Mouse (Mus musculus) layer of hippocampus, adult 2 months (tissue): ENCODE results near the gene Acbd6. TPM values are rescaled to one million over a fixed set of nuclear protein-coding genes. Genes with fewer than 3 reads are reported as not detected.

Experiments
- DNase-seq, 2 experiments: peaks; one replicate each; pipeline ENCODE4 v3.0.0; 2022; ENCODE audit warnings: low spot score in 2 of 2
- H3K27ac ChIP-seq: fragments of 200-600 bp; 2 replicates; pipeline ENCODE4 v1.8.1; 2022
- H3K4me3 ChIP-seq: fragments of 200-600 bp; 2 replicates; pipeline ENCODE4 v1.8.1; 2022; ENCODE audit warnings: mild to moderate bottlenecking
- CTCF ChIP-seq: fragments of 200-600 bp; conservative IDR thresholded peaks from 2 replicates; pipeline ENCODE4 v1.8.1; 2022; ENCODE audit warnings: antibody characterized with exemption, mild to moderate bottlenecking, moderate library complexity
- long read RNA-seq, 2 experiments: library from polyadenylated mRNA; stranded (forward); transcript quantifications; one replicate each; pipeline ENCODE4 v2.0.0; 2021; ENCODE audit warnings: borderline mapping rate in 2 of 2
- total RNA-seq, 2 experiments: library from RNA; stranded (reverse); gene quantifications; 2 replicates each; pipeline ENCODE4 v1.2.3; 2021

Gene Acbd6
- 10 to 100 TPM; 88.1 to 90.1 TPM for total RNA-seq
- long read RNA-seq, experiment 1, full-length matches to known transcripts: 32 of 44 reads
- long read RNA-seq, experiment 1, partial matches to known transcripts: 1 of 44 reads
- long read RNA-seq, experiment 1, other reads (novel, unspliced or antisense): 11 of 44 reads
- long read RNA-seq, experiment 2, full-length matches to known transcripts: 56 of 63 reads
- long read RNA-seq, experiment 2, partial matches to known transcripts: 2 of 63 reads
- long read RNA-seq, experiment 2, other reads (novel, unspliced or antisense): 5 of 63 reads

GRCm38 (mm10) chr1:155558012-155558842, at the start of gene Acbd6:
Gene Acbd6, plus strand, starts transcription at chr1:155558120.
- TF ChIP-seq CTCF: no peak
- peak; percentile 84 to 86 for DNase-seq
- Histone ChIP-seq H3K4me3 (peak within 1 kb of the TSS; percentile 94), H3K27ac (peak within 1 kb of the TSS; percentile 85)

DNA sequence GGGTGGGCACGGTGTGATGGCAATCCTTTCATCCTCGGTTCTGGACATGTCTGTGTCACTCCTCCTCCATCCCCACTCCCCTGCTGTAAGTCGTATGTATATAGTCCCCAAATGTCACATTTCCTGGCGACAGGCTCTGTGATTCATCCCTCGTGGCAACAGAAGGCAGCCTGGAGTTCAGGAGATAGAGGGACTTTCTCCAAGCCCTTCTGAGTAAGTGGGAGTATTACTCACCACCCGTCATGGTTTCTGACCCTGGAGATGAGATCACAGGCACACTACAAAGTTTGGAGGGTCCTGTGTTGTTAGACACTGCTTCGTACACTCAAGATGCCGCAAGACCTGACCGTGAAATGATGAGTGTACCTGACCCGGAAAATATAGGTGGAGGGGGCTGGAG, 47.7 kb upstream of the Acbd6 start:
- no peak for DNase-seq
- TF ChIP-seq CTCF: no peak
- no peak overlapping the region for H3K27ac ChIP-seq

DNA sequence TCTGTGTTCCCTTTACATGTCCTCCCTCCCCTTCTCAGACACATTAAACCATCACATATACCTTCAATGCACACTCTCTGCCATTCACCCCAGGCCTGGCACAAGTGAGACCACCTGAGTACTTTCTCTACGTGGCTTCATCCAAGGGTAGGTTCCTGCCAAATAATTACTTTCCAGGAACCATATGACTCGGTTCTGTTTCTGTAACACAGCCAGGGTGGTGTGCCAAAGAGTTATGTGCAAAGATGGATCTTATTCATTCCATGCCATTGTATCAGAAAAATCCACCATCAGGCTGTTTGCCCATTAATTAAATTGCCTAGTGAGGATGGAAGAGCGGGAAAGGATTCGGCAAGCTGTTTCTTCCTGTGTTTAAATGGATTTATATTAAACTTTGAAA, 42.1 kb upstream of the Acbd6 start:
- peak in 1 of 2 experiments; percentile 9 for DNase-seq
- no peak overlapping the region for H3K4me3 ChIP-seq
- H3K27ac ChIP-seq: no peak overlapping the region
- no peak for TF ChIP-seq CTCF

More for the DNA sequence above, 47.7 kb upstream of the Acbd6 start:
- no peak overlapping the region for H3K4me3 ChIP-seq

DNA sequence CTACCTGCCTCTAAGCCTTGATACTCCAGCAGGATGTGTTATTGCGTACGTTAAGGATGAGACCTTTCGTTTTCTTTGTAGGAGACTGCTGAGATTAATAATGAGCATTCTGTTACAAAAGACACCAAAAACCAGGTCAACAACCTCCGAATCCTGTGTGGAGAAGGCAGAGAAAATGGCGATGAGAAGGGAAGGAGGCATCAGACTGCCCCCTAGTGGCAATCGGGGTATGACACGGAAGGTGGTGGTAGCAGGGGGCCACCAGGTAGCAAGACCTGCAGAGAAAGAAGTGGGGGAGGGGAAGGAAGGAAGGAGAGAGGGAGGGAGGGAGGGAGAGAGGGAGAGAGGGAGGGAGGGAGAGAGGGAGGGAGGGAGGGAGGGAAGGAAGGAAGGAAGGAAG, 41.3 kb upstream of the Acbd6 start:
- Histone ChIP-seq H3K4me3 (peak overlapping the region; percentile 44), H3K27ac (no peak overlapping the region; the same call in 1 of the 2 replicates)
- peak; percentile 75 for TF ChIP-seq CTCF
- DNase-seq: peak; percentile 56 to 70

GRCm38 (mm10) chr1:155517060-155517459, 40.9 kb upstream of the Acbd6 start:
- no peak for TF ChIP-seq CTCF
- H3K4me3 ChIP-seq: no peak overlapping the region
- peak in 1 of 2 experiments; percentile 4 for DNase-seq
- 0 out of 2 replicates have a peak overlapping the region, but pooled peaks have one; percentile 5 for H3K27ac ChIP-seq

- Histone ChIP-seq H3K4me3 (no peak overlapping the region), H3K27ac (no peak overlapping the region)
- no peak for TF ChIP-seq CTCF
- DNase-seq: peak in 1 of 2 experiments; percentile 3
These were observed 37.6 kb upstream of the Acbd6 start for GRCm38 (mm10) chr1:155520285-155520684.

- no peak for DNase-seq
- Histone ChIP-seq H3K27ac (no peak overlapping the region), H3K4me3 (no peak overlapping the region)
- TF ChIP-seq CTCF: no peak
These were observed 35.4 kb upstream of the Acbd6 start for GRCm38 (mm10) chr1:155522493-155522892.

- TF ChIP-seq CTCF: no peak
These were observed 31.7 kb upstream of the Acbd6 start for GRCm38 (mm10) chr1:155526176-155526575.

GRCm38 (mm10) chr1:155527027-155527786, 30.7 kb upstream of the Acbd6 start:
- no peak overlapping the region for H3K27ac ChIP-seq
- no peak overlapping the region for H3K4me3 ChIP-seq
- no peak for TF ChIP-seq CTCF
- DNase-seq: peak in 1 of 2 experiments; percentile 2

More at GRCm38 (mm10) chr1:155526176-155526575, 31.7 kb upstream of the Acbd6 start:
- no peak for DNase-seq
- no peak overlapping the region for H3K27ac ChIP-seq
- no peak overlapping the region for H3K4me3 ChIP-seq

GRCm38 (mm10) chr1:155527787-155528158, 30.1 kb upstream of the Acbd6 start:
- no peak overlapping the region for H3K4me3 ChIP-seq
- no peak for TF ChIP-seq CTCF
- H3K27ac ChIP-seq: no peak overlapping the region
- DNase-seq: no peak

- H3K27ac ChIP-seq: no peak overlapping the region
- no peak for TF ChIP-seq CTCF
- H3K4me3 ChIP-seq: no peak overlapping the region
- DNase-seq: no peak
These were observed 29.4 kb upstream of the Acbd6 start for GRCm38 (mm10) chr1:155528405-155529119.

- Histone ChIP-seq H3K27ac (no peak overlapping the region), H3K4me3 (no peak overlapping the region)
- DNase-seq: no peak
- no peak for TF ChIP-seq CTCF
These were observed 28.6 kb upstream of the Acbd6 start for GRCm38 (mm10) chr1:155529120-155529963.
